Mouse (Mus musculus) c-Kit-positive CD71-positive TER-119-positive erythroid progenitor cells, embryonic 14.5 days (primary cell): ENCODE results near the gene Rit1.
A peak's percentile ranks its signal among the peaks of the same experiment; 100 is the strongest.
"Not testable (repeated sequence)": the region's sequence is repeated elsewhere in the genome, so short reads cannot be mapped to it uniquely, and the experiment has no call there.

Source experiments
- DNase-seq: peaks from one replicate; pipeline ENCODE4 v3.0.0-alpha.2; 2013; ENCODE audit warnings: low spot score

Rit1 gene

GRCm38 (mm10) chr3:88716399-88717197, at the start of gene Rit1:
Rit1 (plus strand) TSS chr3:88716838.
- DNase-seq = peak; percentile 89

GRCm38 (mm10) chr3:88677399-88677798, 39.2 kb upstream of the Rit1 start:
- peak; percentile 82 for DNase-seq

GRCm38 (mm10) chr3:88683814-88684213, 32.8 kb upstream of the Rit1 start:
- no peak for DNase-seq

- DNase-seq = no peak
Measured at GRCm38 (mm10) chr3:88684236-88684979, 32.2 kb upstream of the Rit1 start.

GRCm38 (mm10) chr3:88684980-88685941, 31.4 kb upstream of the Rit1 start, which contains the start of gene Khdc4:
Khdc4 (plus strand) TSS chr3:88685803.
- peak; percentile 96 for DNase-seq

GRCm38 (mm10) chr3:88685958-88686451, 30.6 kb upstream of the Rit1 start:
- peak; percentile 46 for DNase-seq

GRCm38 (mm10) chr3:88686734-88687611, 29.7 kb upstream of the Rit1 start:
- DNase-seq = peak; percentile 36

GRCm38 (mm10) chr3:88689079-88689478, 27.6 kb upstream of the Rit1 start:
- no peak for DNase-seq

GRCm38 (mm10) chr3:88695545-88695944, 21.1 kb upstream of the Rit1 start:
- DNase-seq = no peak

GRCm38 (mm10) chr3:88698051-88698450, 18.6 kb upstream of the Rit1 start:
- DNase-seq = no peak

- DNase-seq = no peak
Measured at GRCm38 (mm10) chr3:88698834-88699233, 17.8 kb upstream of the Rit1 start.

GRCm38 (mm10) chr3:88700247-88700646, 16.4 kb upstream of the Rit1 start:
- DNase-seq = no peak

GRCm38 (mm10) chr3:88701222-88701621, 15.4 kb upstream of the Rit1 start:
- no peak for DNase-seq

- DNase-seq = no peak
Measured at GRCm38 (mm10) chr3:88713709-88714108, 2.9 kb upstream of the Rit1 start.

- no peak for DNase-seq
Measured at GRCm38 (mm10) chr3:88714725-88715124, 1.9 kb upstream of the Rit1 start.

GRCm38 (mm10) chr3:88715716-88716115, 922 bp upstream of the Rit1 start:
- DNase-seq = not testable (repeated sequence)

- DNase-seq = peak; percentile 35
Measured at GRCm38 (mm10) chr3:88717198-88717798, 660 bp downstream of the Rit1 start.

GRCm38 (mm10) chr3:88717831-88718230, 1.2 kb downstream of the Rit1 start:
- peak; percentile 46 for DNase-seq

- DNase-seq = no peak
Measured at GRCm38 (mm10) chr3:88719098-88719497, 2.5 kb downstream of the Rit1 start.

GRCm38 (mm10) chr3:88736556-88736955, 19.9 kb downstream of the Rit1 start:
- no peak for DNase-seq
